Mouse (Mus musculus) lung, adult 2 months (tissue): Measurements from ENCODE around the gene Prim2. TPM values are rescaled to one million over a fixed set of nuclear protein-coding genes. Genes with fewer than 3 reads are reported as not detected.

ENCODE experiments used
- DNase-seq: peaks from one replicate; pipeline ENCODE4 v3.0.0; 2022
- H3K4me1 ChIP-seq: fragments of 200-500 bp; 2 replicates; pipeline ENCODE4 v1.6.1; 2011; ENCODE audit warnings: low read length; ENCODE audit not compliant: control insufficient read depth, insufficient read depth
- H3K4me3 ChIP-seq: fragments of 200-500 bp; replicated peaks from 2 replicates; pipeline ENCODE3; 2011; ENCODE audit warnings: low read depth, mild to moderate bottlenecking, control low read depth, low read length; ENCODE audit errors: extremely low read depth
- CTCF ChIP-seq: fragments of 200-500 bp; IDR thresholded peaks from 2 replicates; pipeline ENCODE4 v1.5.1; 2011; ENCODE audit warnings: mild to moderate bottlenecking, low read length, control low read depth; ENCODE audit not compliant: insufficient read depth
- POLR2A ChIP-seq: fragments of 200-500 bp; IDR thresholded peaks from 2 replicates; pipeline ENCODE4 v1.6.1; 2011; ENCODE audit warnings: low read depth, mild to moderate bottlenecking, control low read depth, low read length, borderline replicate concordance; ENCODE audit errors: extremely low read depth
- WGBS: fragments of 180-500 bp; shearing (Covaris S2); methylation state at CpG from one replicate; pipeline ENCODE4 v1.1.7; 2018; 5-methylcytosine and 5-hydroxymethylcytosine counted together
- polyA plus RNA-seq: library from polyadenylated mRNA; depleted of rRNA; stranded (reverse); fragments of >200 nt; gene quantifications from 2 replicates; pipeline ENCODE4 v1.2.3, GENCODE M21; 2012; rRNA removed

Gene Prim2
- polyA plus RNA-seq, 1 experiment, result 4.0 TPM

DNA sequence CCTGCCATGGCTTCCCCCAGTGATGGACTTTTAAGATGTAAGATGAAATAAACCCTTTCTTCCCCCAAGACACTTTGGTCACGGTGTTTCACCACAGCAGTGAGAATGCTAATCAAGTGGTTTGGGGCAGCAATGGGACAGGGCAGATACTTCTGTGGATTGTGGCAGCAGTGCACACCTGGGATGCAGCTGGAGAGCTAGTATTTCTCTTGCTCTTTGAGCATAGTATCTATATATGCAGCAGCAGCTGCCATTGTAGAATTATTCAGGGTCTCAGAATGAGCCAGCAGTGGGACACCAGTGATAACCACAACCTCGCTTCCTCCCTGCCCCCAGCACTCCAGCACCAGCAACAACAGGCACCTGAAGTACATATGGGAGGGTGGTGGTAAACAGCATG is 233.4 kb downstream of the Prim2 start:
- WGBS, result 85% methylated on average over 2 of the region's 2 CpGs
- no peak overlapping the region for H3K4me3 ChIP-seq
- no peaks in the 10 kb centered on the region for H3K4me1 ChIP-seq
- TF ChIP-seq POLR2A, result no peak
- no peak for TF ChIP-seq CTCF
- no peak for DNase-seq

Other genes with a start within 250 kb of the Prim2 start
- 11.3 and 17.3 TPM in 2 replicates for gene Rab23, start 50.1 kb upstream of the Prim2 start, polyA plus RNA-seq
- gene Bag2, start 88.0 kb upstream of the Prim2 start, polyA plus RNA-seq, result 10.6 and 17.0 TPM in 2 replicates
- 4.3 and 5.5 TPM in 2 replicates for gene Zfp451, start 144.8 kb upstream of the Prim2 start, polyA plus RNA-seq
- 0.45 and 0.59 TPM in 2 replicates for gene Bend6, start 238.0 kb upstream of the Prim2 start, polyA plus RNA-seq
- gene Dst, start 238.4 kb upstream of the Prim2 start, polyA plus RNA-seq, result 42.8 and 55.4 TPM in 2 replicates